Mouse (Mus musculus) layer of hippocampus, postnatal 10 days (tissue): ENCODE measurements around the gene Cda. TPM values are rescaled to one million over a fixed set of nuclear protein-coding genes. Genes with fewer than 3 reads are reported as not detected.

Experiments
- DNase-seq, 2 experiments: peaks; one replicate each; pipeline ENCODE4 v3.0.0; 2021; ENCODE audit warnings: low spot score in 2 of 2
- microRNA-seq, 2 experiments: library from miRNA; unstranded; fragments of <30 nt; microRNA quantifications; one replicate each; pipeline ENCODE4 v1.2.0; 2021
- total RNA-seq, 2 experiments: library from RNA; stranded (reverse); gene quantifications; 2 replicates each; pipeline ENCODE4 v1.2.3; 2021

The Cda gene
- total RNA-seq, 2 experiments from 2014 or later = 2.1 to 2.3 TPM

- no peak for DNase-seq
Measured at GRCm38 (mm10) chr4:138310311-138310910, 57.4 kb downstream of the Cda start.

DNA sequence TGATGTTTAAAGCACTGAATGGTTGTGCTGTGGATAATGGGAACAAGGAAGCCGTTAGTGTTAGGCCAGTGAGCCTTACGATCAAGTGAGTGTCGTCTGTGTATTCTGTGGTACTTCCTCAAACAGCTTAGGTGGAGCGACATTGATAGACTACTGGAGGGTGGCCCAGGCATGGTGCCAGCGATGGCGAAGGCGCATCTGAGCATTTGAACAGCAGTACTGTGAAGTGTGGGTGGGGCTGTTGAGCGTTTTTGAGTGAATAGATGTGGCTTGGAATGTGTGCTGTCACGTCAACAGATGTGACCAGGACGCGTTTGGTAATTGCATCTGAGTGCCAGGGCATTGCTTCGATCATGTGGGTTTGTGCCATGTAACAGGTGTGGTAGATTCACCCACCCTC lies 60.1 kb downstream of the Cda start:
- peak in 1 of 2 experiments; percentile 41 for DNase-seq

- no peak for DNase-seq
Measured at GRCm38 (mm10) chr4:138307025-138307424, 60.8 kb downstream of the Cda start.

GRCm38 (mm10) chr4:138304340-138305104 lies 63.3 kb downstream of the Cda start, which contains the start of gene Ddost:
TSS of gene Ddost (plus strand) at chr4:138304730.
- DNase-seq = peak; percentile 97 to 98

- DNase-seq = no peak
Measured at GRCm38 (mm10) chr4:138303742-138304141, 64.0 kb downstream of the Cda start.

DNA sequence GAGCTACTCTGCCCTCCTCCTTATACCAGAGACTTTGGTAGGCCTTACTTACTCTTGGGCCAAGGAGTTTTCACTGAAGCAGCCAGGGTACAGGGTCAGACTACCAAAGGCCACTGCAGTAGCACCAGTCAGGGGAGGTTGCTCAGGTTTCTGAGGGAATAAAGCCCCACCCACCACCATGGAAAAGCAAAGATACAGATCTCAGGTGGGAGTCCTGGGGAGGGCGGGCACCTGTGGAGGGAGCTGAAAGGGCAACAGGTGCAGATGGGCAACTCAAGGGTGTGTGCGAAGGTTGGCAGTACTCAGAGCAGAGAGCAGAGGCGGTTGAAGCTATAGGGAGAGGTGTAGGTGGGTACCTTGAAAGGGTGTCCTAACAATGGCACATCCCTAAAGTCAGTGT lies 64.8 kb downstream of the Cda start:
- no peak for DNase-seq

- DNase-seq = no peak
Measured at GRCm38 (mm10) chr4:138301271-138301780, 66.5 kb downstream of the Cda start.

DNA sequence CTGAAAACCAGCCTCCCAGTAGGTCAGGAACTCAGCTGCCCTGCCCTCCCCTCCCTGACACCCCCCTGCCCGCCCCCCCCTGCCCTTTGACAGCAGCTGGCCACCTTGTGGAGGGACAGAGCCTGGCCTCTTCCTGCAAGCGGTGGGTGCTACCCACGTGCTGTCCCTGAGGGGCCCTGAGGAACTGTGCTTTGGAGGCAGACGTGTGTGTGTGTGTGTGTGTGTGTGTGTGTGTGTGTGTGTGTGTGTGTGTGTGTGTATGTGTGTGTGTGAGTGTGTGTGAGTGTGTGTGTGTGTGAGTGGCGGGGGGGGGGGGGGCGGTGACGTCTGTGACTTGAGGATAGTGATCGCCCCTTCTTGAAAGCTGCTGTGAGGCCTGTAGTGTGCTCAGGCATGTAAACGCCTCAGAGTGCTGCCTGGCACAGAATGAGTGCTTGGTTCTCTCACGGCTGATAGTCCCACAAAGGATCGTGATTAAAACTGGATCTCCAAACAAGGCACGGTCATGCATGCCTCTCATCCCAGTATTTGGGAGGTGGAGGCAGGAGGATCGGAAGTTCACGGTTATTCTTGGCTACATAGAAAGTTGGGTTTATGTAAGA lies 73.7 kb downstream of the Cda start:
- DNase-seq = no peak

- no peak for DNase-seq
Measured at GRCm38 (mm10) chr4:138293261-138293948, 74.4 kb downstream of the Cda start.

GRCm38 (mm10) chr4:138292028-138292427 lies 75.8 kb downstream of the Cda start:
- no peak for DNase-seq

- DNase-seq = no peak
Measured at GRCm38 (mm10) chr4:138288691-138289090, 79.1 kb downstream of the Cda start.

Small RNAs within 50 kb of the gene (microRNA-seq; reads per million reads assigned to microRNA genes)
- gene Gm27646 (0 reads per million in 2 experiments), gene Mir7019 (7.4 to 7.8 reads per million in 2 experiments)

Other genes starting within 250 kb of the Cda start
- gene Hp1bp3, start 151.7 kb downstream of the Cda start, total RNA-seq = 100 to 1,000 TPM; 158 to 161 TPM
- 10 to 100 TPM; 19.1 to 21.5 TPM for gene Sh2d5, start 117.6 kb downstream of the Cda start, total RNA-seq
- 10 to 100 TPM; 12.5 to 12.7 TPM for gene Kif17, start 117.6 kb downstream of the Cda start, total RNA-seq
- gene Ddost, start 63.3 kb downstream of the Cda start, total RNA-seq = 100 to 1,000 TPM; 106 to 108 TPM
- gene Pink1, start 41.7 kb downstream of the Cda start, total RNA-seq = 100 to 1,000 TPM; 128 to 131 TPM
- 10 to 100 TPM; 29.3 to 33.8 TPM for gene Fam43b, start 28.5 kb upstream of the Cda start, total RNA-seq
- 10 to 100 TPM; 39.1 to 43.4 TPM for gene Mul1, start 66.7 kb upstream of the Cda start, total RNA-seq
- 100 to 1,000 TPM; 161 to 168 TPM for gene Camk2n1, start 86.3 kb upstream of the Cda start, total RNA-seq